Mouse (Mus musculus): ENCODE data around the gene Crygn.

DNA sequence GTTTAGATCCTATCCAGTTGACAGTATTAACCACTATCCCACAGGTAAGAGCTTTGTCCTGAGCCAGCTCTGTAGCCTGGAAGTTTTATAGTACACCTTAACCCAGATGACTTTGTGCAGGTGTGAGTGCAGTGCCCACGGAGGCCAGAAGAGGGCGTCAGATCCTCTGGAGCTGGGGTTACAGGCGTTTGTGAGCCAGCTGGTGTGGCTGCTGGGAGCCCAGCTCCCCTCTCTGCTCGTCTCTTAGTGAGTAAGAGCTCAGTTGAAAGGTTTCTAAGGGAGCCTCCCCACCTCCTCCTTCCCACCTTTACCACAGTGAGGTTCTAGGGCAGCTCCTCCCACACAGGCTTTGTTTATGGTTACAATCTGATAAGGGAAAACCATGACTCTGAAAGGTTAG is 18.9 kb upstream of the Crygn start:
- TF ChIP-seq POLR2A (IDR thresholded peaks at IDR 0.05; ENCODE audit: control insufficient read depth, extremely low read depth, insufficient read depth, low read length, poor library complexity) (no peak), CTCF (IDR thresholded peaks at IDR 0.05; ENCODE audit: borderline replicate concordance, control insufficient read depth, extremely low read depth, insufficient read depth, low read length, poor library complexity) (0 out of 2 replicates have a peak, but pooled peaks have one; percentile 34)
